Mouse (Mus musculus): ENCODE measurements around the gene Cpsf3.
A peak's percentile ranks its signal among the peaks of the same experiment; 100 is the strongest.

Cpsf3 gene

GRCm38 (mm10) chr12:21288716-21289395 is 3.7 kb downstream of the Cpsf3 start:
- no peak for DNase-seq (ENCODE audit: inconsistent age in 2 of 2, low spot score in 1 of 2)

- DNase-seq (ENCODE audit: inconsistent age in 2 of 2, low spot score in 1 of 2) = no peak
These were observed 4.5 kb downstream of the Cpsf3 start for GRCm38 (mm10) chr12:21289651-21290050.

- DNase-seq (ENCODE audit: inconsistent age in 2 of 2, low spot score in 1 of 2) = no peak
These were observed 13.7 kb downstream of the Cpsf3 start for GRCm38 (mm10) chr12:21298856-21299255.

- peak; percentile 79 to 87 for DNase-seq (ENCODE audit: inconsistent age in 2 of 2, low spot score in 1 of 2)
These were observed 16.1 kb downstream of the Cpsf3 start for GRCm38 (mm10) chr12:21301324-21301723.

GRCm38 (mm10) chr12:21301932-21302331 is 16.7 kb downstream of the Cpsf3 start:
- no peak for DNase-seq (ENCODE audit: inconsistent age in 2 of 2, low spot score in 1 of 2)

GRCm38 (mm10) chr12:21302361-21302783 is 17.2 kb downstream of the Cpsf3 start:
- DNase-seq (ENCODE audit: inconsistent age in 2 of 2, low spot score in 1 of 2) = peak in 1 of 2 experiments; percentile 42

- DNase-seq (ENCODE audit: inconsistent age in 2 of 2, low spot score in 1 of 2) = no peak
These were observed 20.6 kb downstream of the Cpsf3 start for GRCm38 (mm10) chr12:21305741-21306140.

- DNase-seq (ENCODE audit: inconsistent age in 2 of 2, low spot score in 1 of 2) = no peak
These were observed 21.5 kb downstream of the Cpsf3 start for GRCm38 (mm10) chr12:21306721-21307120.

GRCm38 (mm10) chr12:21312201-21312600 is 27.0 kb downstream of the Cpsf3 start:
- DNase-seq (ENCODE audit: inconsistent age in 2 of 2, low spot score in 1 of 2) = no peak

GRCm38 (mm10) chr12:21315923-21316868 is 31.0 kb downstream of the Cpsf3 start, which contains the start of gene Iah1:
Iah1 (plus strand) TSS chr12:21316389.
- DNase-seq (ENCODE audit: inconsistent age in 2 of 2, low spot score in 1 of 2) = peak; percentile 89 to 95

- DNase-seq (ENCODE audit: inconsistent age in 2 of 2, low spot score in 1 of 2) = peak; percentile 53 to 89
These were observed 31.7 kb downstream of the Cpsf3 start for GRCm38 (mm10) chr12:21316869-21317265.

- DNase-seq (ENCODE audit: inconsistent age in 2 of 2, low spot score in 1 of 2) = peak; percentile 67 to 86
These were observed 33.1 kb downstream of the Cpsf3 start for GRCm38 (mm10) chr12:21318143-21318895.

- DNase-seq (ENCODE audit: inconsistent age in 2 of 2, low spot score in 1 of 2) = no peak
These were observed 35.1 kb downstream of the Cpsf3 start for GRCm38 (mm10) chr12:21320317-21320716.

GRCm38 (mm10) chr12:21321170-21321569 is 36.0 kb downstream of the Cpsf3 start:
- DNase-seq (ENCODE audit: inconsistent age in 2 of 2, low spot score in 1 of 2) = no peak

GRCm38 (mm10) chr12:21322296-21322695 is 37.1 kb downstream of the Cpsf3 start:
- no peak for DNase-seq (ENCODE audit: inconsistent age in 2 of 2, low spot score in 1 of 2)

GRCm38 (mm10) chr12:21322856-21323255 is 37.7 kb downstream of the Cpsf3 start:
- no peak for DNase-seq (ENCODE audit: inconsistent age in 2 of 2, low spot score in 1 of 2)

GRCm38 (mm10) chr12:21324101-21324500 is 38.9 kb downstream of the Cpsf3 start:
- no peak for DNase-seq (ENCODE audit: inconsistent age in 2 of 2, low spot score in 1 of 2)

GRCm38 (mm10) chr12:21325266-21325665 is 40.1 kb downstream of the Cpsf3 start:
- no peak for DNase-seq (ENCODE audit: inconsistent age in 2 of 2, low spot score in 1 of 2)

GRCm38 (mm10) chr12:21326325-21326724 is 41.1 kb downstream of the Cpsf3 start:
- DNase-seq (ENCODE audit: inconsistent age in 2 of 2, low spot score in 1 of 2) = peak in 1 of 2 experiments; percentile 38

- no peak for DNase-seq (ENCODE audit: inconsistent age in 2 of 2, low spot score in 1 of 2)
These were observed 44.6 kb downstream of the Cpsf3 start for GRCm38 (mm10) chr12:21329661-21330400.

Data from adrenal gland, adult (tissue).